Mouse (Mus musculus) midbrain, embryonic 16.5 days (tissue): ENCODE results near the gene Tfap2a. TPM values are rescaled to one million over a fixed set of nuclear protein-coding genes. Genes with fewer than 3 reads are reported as not detected.

ENCODE experiments used
- ATAC-seq: fragments of 200-750 bp; cut with Nextera tagmentation; 2 replicates; pipeline ENCODE4 v1.8.0; 2017; ENCODE audit warnings: moderate TSS enrichment
- H3K27ac ChIP-seq: fragments of 300-500 bp; sonication (generic); 2 replicates; pipeline ENCODE4 v1.5.1; 2014; ENCODE audit warnings: mild to moderate bottlenecking, low read length, mixed read lengths
- H3K27me3 ChIP-seq: fragments of 300-500 bp; sonication (generic); 2 replicates; pipeline ENCODE4 v1.6.1; 2014; ENCODE audit warnings: low read depth, low read length, mixed read lengths; ENCODE audit not compliant: control insufficient read depth, insufficient read depth
- H3K36me3 ChIP-seq: fragments of 300-500 bp; sonication (generic); 2 replicates; pipeline ENCODE4 v1.6.1; 2014; ENCODE audit warnings: mild to moderate bottlenecking, low read length, moderate library complexity, mixed read lengths; ENCODE audit not compliant: control insufficient read depth, insufficient read depth
- H3K4me1 ChIP-seq: fragments of 300-500 bp; sonication (generic); 2 replicates; pipeline ENCODE4 v1.6.1; 2014; ENCODE audit warnings: mild to moderate bottlenecking, low read length, mixed read lengths; ENCODE audit not compliant: control insufficient read depth, insufficient read depth
- H3K4me2 ChIP-seq: fragments of 300-500 bp; sonication (generic); 2 replicates; pipeline ENCODE4 v1.6.1; 2014; ENCODE audit warnings: mild to moderate bottlenecking, low read length, mixed read lengths
- H3K4me3 ChIP-seq: fragments of 300-500 bp; sonication (generic); 2 replicates; pipeline ENCODE4 v1.5.1; 2014; ENCODE audit warnings: low read depth, mild to moderate bottlenecking, low read length, moderate library complexity, mixed read lengths
- H3K9ac ChIP-seq: fragments of 300-500 bp; sonication (generic); 2 replicates; pipeline ENCODE4 v1.6.1; 2014; ENCODE audit warnings: low read depth, low read length, mixed read lengths
- H3K9me3 ChIP-seq: fragments of 300-500 bp; sonication (generic); replicated peaks from 2 replicates; pipeline ENCODE4 v1.6.1; 2014; ENCODE audit warnings: mild to moderate bottlenecking, low read length, mixed read lengths; ENCODE audit not compliant: control insufficient read depth, poor library complexity, severe bottlenecking
- WGBS: fragments of 180-500 bp; shearing (Covaris S2); extraction: QIAGEN DNeasy Blood & Tissue Kit; methylation state at CpG from one replicate; pipeline ENCODE4 v1.1.7; 2014; 5-methylcytosine and 5-hydroxymethylcytosine counted together
- polyA plus RNA-seq: library from polyadenylated mRNA; unstranded; fragments of >200 nt; fragmentation: Nextera tagmentation; extraction: Ambion mirVana; gene quantifications from 2 replicates; pipeline ENCODE4 v1.2.1, GENCODE M21; 2015

Tfap2a gene
- polyA plus RNA-seq, 1 experiment from 2014 or later = 2.3 TPM

DNA sequence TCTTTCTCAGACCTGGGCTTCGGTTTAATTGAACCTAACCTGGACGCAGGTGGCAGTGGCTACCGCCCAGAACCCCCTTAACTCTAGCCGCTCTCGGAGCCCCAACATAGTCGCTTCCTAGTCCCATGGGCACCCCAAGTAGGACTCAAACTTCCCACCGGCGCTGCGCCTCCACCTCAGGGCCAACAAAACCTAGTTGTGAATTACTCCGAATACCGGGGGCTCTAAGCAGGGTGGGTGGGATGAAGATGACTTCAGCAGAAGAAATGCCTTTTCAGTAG is 28.2 kb downstream of the Tfap2a start:
- Histone ChIP-seq H3K4me1 (peaks cover 4% of the 10 kb centered on the region; the same call in 1 of the 2 replicates), H3K27ac (no peak overlapping the region), H3K9me3 (no peaks in the 10 kb centered on the region), H3K36me3 (no peaks in the 10 kb centered on the region), H3K9ac (no peak overlapping the region), H3K4me2 (no peak overlapping the region), H3K27me3 (peaks cover 65% of the 10 kb centered on the region), H3K4me3 (no peak overlapping the region)
- WGBS = under 1% methylated on average over 11 of the region's 11 CpGs
- ATAC-seq = no peak

DNA sequence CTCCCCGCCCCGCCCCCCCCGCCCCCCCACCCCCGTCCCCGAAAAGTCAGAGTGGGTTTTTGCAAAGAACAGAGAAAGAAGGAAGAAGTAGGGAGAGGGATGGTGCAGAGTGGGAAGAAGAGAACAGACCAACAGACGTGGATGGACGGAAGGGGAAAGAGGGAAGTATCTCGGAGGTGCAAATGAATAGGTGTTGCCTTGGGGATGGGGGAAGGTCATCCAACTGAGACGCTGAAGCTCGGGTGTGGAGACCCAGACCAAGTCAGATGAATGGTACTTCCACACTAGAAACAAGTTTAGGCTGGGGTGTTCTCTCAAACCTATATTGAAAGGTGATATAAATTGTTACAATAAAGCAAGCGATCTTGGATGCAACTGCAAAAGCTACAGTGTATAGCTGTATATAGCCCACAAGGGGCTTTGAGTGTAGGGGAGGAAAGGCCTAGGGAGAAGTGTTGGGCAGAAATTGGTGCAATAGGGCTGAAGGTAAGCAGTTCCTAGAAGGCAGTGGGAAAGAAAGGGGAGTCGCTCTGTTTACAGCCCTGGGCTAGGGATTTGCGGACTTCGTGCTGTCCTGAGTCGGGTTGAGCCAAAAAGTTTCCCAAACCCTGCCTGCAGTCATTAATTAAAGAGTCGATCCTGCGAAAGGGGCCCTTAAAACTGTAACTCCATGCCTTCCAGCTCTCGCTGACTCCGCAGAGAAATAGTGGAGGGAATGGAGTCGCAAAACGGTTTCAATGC is 28.7 kb downstream of the Tfap2a start:
- peak; percentile 16; the same call in 1 of the 2 replicates for ATAC-seq
- no peak overlapping the region for H3K27ac ChIP-seq
- H3K4me1 ChIP-seq = peaks cover 4% of the 10 kb centered on the region; the same call in 1 of the 2 replicates
- H3K36me3 ChIP-seq = no peaks in the 10 kb centered on the region
- H3K9me3 ChIP-seq = no peaks in the 10 kb centered on the region
- 1% methylated on average over 21 of the region's 21 CpGs for WGBS
- H3K4me2 ChIP-seq = peak overlapping the region; percentile 40
- H3K4me3 ChIP-seq = no peak overlapping the region
- H3K9ac ChIP-seq = no peak overlapping the region
- peaks cover 63% of the 10 kb centered on the region for H3K27me3 ChIP-seq

DNA sequence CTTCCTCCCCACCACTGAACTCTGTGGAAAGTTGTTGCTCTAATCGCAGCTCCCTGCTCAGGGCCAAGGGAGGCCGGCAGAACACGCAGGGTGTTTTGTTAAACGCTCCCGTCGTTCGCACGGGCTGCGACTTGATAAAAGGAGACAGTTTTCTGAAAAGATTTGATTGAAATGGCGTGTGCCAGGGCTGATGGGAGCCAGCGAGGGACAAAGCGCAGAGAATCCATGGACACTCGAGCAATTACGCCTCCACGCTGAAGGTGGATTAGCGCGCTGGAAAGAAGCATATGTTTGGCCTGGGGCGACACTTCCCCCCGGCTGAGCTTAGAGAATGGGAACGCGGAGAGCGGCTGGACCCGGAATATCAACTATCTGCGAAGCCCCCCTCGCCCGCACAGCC is 29.3 kb downstream of the Tfap2a start:
- Histone ChIP-seq H3K9ac (no peak overlapping the region), H3K4me2 (peak overlapping the region; percentile 40)

DNA sequence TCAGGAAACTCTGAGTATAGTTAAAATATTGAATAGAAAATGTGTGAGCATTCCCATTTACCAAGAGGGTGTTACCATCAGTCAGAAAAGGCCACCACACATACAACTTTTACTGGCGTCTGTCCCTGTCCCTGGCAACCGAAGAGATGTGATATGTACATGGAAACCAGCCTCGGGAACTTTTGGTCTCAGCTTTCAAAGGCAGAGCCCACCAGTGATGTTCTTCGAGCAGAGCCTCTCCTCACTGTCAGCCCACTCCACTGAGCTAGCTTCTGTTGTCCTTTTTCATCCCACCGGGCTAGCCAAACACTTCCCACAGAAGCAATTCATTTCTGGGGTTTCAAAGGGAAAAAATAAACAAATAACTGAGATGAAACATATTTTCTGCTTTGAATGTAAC is 29.9 kb downstream of the Tfap2a start:
- Histone ChIP-seq H3K27ac (no peak overlapping the region), H3K27me3 (peaks cover 54% of the 10 kb centered on the region), H3K4me1 (peaks cover 6% of the 10 kb centered on the region; the same call in 1 of the 2 replicates), H3K4me3 (no peak overlapping the region), H3K9ac (no peak overlapping the region), H3K4me2 (no peak overlapping the region), H3K9me3 (no peaks in the 10 kb centered on the region), H3K36me3 (no peaks in the 10 kb centered on the region)
- no peak for ATAC-seq
- WGBS = 1% methylated on average over 5 of the region's 5 CpGs

More for the DNA sequence above, 29.3 kb downstream of the Tfap2a start:
- H3K4me3 ChIP-seq = no peak overlapping the region
- peak; percentile 59 for ATAC-seq
- H3K9me3 ChIP-seq = no peaks in the 10 kb centered on the region
- H3K4me1 ChIP-seq = peaks cover 6% of the 10 kb centered on the region; the same call in 1 of the 2 replicates
- no peak overlapping the region for H3K27ac ChIP-seq
- H3K27me3 ChIP-seq = peaks cover 57% of the 10 kb centered on the region
- no peaks in the 10 kb centered on the region for H3K36me3 ChIP-seq
- WGBS = under 1% methylated on average over 26 of the region's 26 CpGs

DNA sequence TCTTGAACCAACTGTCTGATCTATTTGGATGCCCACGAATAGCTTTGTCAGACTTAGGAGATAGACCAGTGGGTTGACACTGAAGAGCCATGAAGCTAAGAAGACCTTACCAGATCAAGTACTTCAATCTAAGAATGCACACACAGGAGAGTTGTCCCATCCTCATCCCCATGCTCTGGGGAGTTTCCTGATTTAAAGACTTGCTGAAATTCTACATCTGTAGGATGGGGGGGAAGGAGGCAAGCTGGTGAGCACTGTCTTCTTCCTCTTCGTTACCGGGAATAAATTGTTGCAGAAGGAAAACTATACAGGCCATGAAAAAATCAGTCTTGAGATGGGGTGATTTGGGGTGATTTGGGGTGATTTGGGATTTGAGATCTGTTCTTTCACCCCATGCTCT is 30.5 kb downstream of the Tfap2a start:
- Histone ChIP-seq H3K9ac (no peak overlapping the region), H3K4me2 (no peak overlapping the region), H3K36me3 (no peaks in the 10 kb centered on the region), H3K9me3 (no peaks in the 10 kb centered on the region), H3K27ac (no peak overlapping the region), H3K4me1 (peaks cover 6% of the 10 kb centered on the region; the same call in 1 of the 2 replicates), H3K27me3 (peaks cover 55% of the 10 kb centered on the region), H3K4me3 (no peak overlapping the region)
- 4% methylated on average over 3 of the region's 3 CpGs for WGBS
- no peak for ATAC-seq

DNA sequence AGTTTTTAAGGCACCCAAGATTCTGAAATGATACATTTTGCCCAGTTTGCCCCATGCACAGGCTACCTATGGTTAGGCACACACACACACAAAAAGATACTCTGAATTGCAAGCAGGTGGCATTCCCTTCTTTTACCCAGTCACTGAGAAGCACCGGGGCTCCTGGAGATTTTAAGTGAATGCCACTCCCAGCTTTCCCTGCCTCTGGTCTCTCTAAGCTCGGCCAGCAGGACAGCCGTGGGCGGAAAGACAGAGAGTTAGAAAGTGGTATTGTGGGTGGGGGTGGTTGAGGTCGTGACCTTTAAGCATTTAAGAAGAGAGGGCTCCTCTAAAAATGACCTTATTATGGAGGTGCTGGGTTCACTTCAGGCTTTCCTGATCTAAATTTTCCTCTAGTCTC is 31.6 kb downstream of the Tfap2a start:
- H3K4me2 ChIP-seq = no peak overlapping the region
- H3K27ac ChIP-seq = no peak overlapping the region
- H3K4me3 ChIP-seq = no peak overlapping the region
- no peak for ATAC-seq
- WGBS = 5% methylated on average over 5 of the region's 5 CpGs
- peaks cover 55% of the 10 kb centered on the region for H3K27me3 ChIP-seq
- H3K36me3 ChIP-seq = no peaks in the 10 kb centered on the region
- no peaks in the 10 kb centered on the region for H3K9me3 ChIP-seq
- peaks cover 6% of the 10 kb centered on the region; the same call in 1 of the 2 replicates for H3K4me1 ChIP-seq
- H3K9ac ChIP-seq = no peak overlapping the region

DNA sequence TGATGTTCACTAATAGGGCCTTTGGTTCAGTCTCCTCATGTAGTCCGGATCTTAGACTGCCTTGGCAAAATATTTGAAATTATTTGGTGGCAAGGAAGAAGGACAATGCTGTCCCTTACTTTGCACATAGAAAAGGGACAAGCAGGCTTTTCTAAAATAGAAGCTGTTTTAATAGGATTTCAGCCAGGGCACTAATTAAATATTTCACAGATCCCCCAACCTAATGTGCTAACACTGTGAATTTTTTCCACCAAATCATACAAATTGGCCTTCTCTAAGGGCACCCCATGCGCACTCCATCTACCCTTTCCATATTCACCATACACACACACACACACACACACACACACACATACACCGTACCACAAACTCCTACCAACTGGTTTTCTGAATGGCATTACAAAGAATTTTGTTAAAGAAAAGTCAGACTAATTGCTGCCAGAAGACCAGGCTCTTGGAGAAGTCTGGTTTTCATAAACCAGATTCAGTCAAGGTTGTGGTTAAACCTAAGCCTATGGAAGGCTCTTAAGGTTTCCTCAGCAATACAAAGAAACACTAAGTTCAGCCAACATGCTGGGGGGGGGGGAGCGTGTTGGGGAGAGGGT is 32.3 kb downstream of the Tfap2a start:
- H3K9ac ChIP-seq = no peak overlapping the region
- no peak for ATAC-seq
- H3K27me3 ChIP-seq = peaks cover 55% of the 10 kb centered on the region
- no peak overlapping the region for H3K4me2 ChIP-seq
- no peak overlapping the region for H3K27ac ChIP-seq
- no peak overlapping the region for H3K4me3 ChIP-seq
- H3K9me3 ChIP-seq = no peaks in the 10 kb centered on the region
- 8% methylated on average over 4 of the region's 4 CpGs for WGBS
- H3K36me3 ChIP-seq = no peaks in the 10 kb centered on the region
- H3K4me1 ChIP-seq = peaks cover 6% of the 10 kb centered on the region; the same call in 1 of the 2 replicates

DNA sequence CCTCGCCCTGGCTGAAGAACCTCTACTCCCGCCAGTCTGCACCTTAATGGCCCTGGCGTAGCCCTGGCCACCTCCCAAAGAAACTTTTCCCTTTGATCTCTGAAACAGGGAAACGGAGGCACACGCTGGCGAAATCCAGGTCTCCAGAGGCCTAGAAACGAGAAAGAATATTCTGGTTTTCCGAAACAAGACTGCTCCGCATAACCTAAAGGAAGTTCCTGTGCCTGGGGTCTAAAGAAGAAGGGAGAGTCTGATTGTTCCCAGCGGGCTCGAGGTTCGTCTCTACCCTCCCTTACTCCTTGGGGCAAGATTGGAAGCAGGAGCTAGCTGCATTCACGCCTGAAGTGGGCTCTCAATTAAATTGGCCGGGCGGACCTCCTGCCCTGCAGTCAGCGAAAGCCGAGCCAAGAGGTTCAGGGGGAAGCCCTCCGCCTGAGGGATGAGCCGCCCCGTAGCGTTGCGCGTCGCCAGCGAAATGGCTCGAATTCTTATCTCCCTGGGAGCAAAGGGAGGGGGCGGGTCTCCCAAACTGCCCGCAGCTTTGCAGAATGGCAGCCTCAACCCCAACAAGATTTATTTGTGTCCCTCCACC is 33.2 kb downstream of the Tfap2a start:
- Histone ChIP-seq H3K4me2 (peak overlapping the region; percentile 46), H3K9me3 (no peaks in the 10 kb centered on the region), H3K27me3 (peaks cover 62% of the 10 kb centered on the region), H3K9ac (no peak overlapping the region), H3K27ac (no peak overlapping the region), H3K4me1 (peaks cover 6% of the 10 kb centered on the region; the same call in 1 of the 2 replicates), H3K36me3 (no peaks in the 10 kb centered on the region), H3K4me3 (no peak overlapping the region)
- under 1% methylated on average over 28 of the region's 28 CpGs for WGBS
- no peak for ATAC-seq

DNA sequence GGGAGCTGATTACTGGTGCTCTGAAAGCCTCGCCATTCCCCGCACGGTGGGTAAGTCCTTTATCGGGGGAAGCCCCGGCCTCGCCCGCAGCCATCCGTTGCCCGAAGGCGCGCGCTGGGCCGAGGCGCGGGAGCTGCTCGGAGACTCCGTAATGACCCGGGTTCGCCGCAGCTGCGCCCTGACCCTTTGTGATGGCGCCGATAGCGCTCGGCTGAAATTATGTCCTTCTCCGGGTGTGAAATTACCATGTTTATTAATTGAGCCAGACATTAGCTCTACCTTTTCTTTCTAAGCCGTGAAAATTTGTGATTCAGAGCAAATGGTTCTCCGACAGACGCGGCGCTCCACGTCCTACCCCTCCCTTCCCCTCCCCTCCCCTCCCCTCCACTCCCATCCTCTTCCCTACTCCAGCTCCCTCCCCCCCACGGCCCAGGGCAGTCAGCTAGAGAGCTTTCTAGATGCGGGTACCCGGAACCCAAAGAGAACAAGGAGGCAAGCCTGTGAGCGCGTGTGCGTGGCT is 34.1 kb downstream of the Tfap2a start:
- peak overlapping the region; percentile 46 for H3K4me2 ChIP-seq

More for the DNA sequence above, 34.1 kb downstream of the Tfap2a start:
- no peaks in the 10 kb centered on the region for H3K9me3 ChIP-seq
- no peak overlapping the region for H3K27ac ChIP-seq
- H3K9ac ChIP-seq = no peak overlapping the region
- H3K36me3 ChIP-seq = no peaks in the 10 kb centered on the region
- 0% methylated on average over 38 of the region's 38 CpGs for WGBS
- peaks cover 67% of the 10 kb centered on the region for H3K27me3 ChIP-seq
- H3K4me3 ChIP-seq = peak overlapping the region; percentile 33
- ATAC-seq = peak; percentile 49; the same call in 1 of the 2 replicates
- peaks cover 5% of the 10 kb centered on the region; the same call in 1 of the 2 replicates for H3K4me1 ChIP-seq
